Mouse (Mus musculus): Measurements from ENCODE around the gene Vdr. TPM values are rescaled to one million over a fixed set of nuclear protein-coding genes. Genes with fewer than 3 reads are reported as not detected.

Gene Vdr
- polyA plus RNA-seq, 1 experiment from 2014 or later, result 0.41 TPM

GRCm38 (mm10) chr15:97943356-97943755 is 32.9 kb upstream of the Vdr start:
- 89% methylated on average over 8 of the region's 8 CpGs for WGBS
- Histone ChIP-seq H3K9me3 (no peaks in the 10 kb centered on the region), H3K9ac (no peak overlapping the region), H3K36me3 (no peaks in the 10 kb centered on the region), H3K4me3 (no peak overlapping the region), H3K4me2 (replicated peaks) (no peak overlapping the region), H3K27ac (no peak overlapping the region), H3K27me3 (replicated peaks) (no peaks in the 10 kb centered on the region), H3K4me1 (no peaks in the 10 kb centered on the region)
- no peak for ATAC-seq (ENCODE audit: low FRiP score, low read depth)

- no peaks in the 10 kb centered on the region for H3K36me3 ChIP-seq
- ATAC-seq (ENCODE audit: low FRiP score, low read depth), result no peak
- no peaks in the 10 kb centered on the region for H3K9me3 ChIP-seq
- H3K27ac ChIP-seq, result no peak overlapping the region
- no peak overlapping the region for H3K4me2 ChIP-seq (replicated peaks)
- WGBS, result 86% methylated on average over 8 of the region's 8 CpGs
- H3K4me3 ChIP-seq, result no peak overlapping the region
- no peaks in the 10 kb centered on the region for H3K27me3 ChIP-seq (replicated peaks)
- no peak overlapping the region for H3K9ac ChIP-seq
- no peaks in the 10 kb centered on the region for H3K4me1 ChIP-seq
These were observed 32.1 kb upstream of the Vdr start for GRCm38 (mm10) chr15:97942538-97942937.

GRCm38 (mm10) chr15:97941306-97941705 is 30.9 kb upstream of the Vdr start:
- no peaks in the 10 kb centered on the region for H3K9me3 ChIP-seq
- H3K4me1 ChIP-seq, result no peaks in the 10 kb centered on the region
- H3K4me2 ChIP-seq (replicated peaks), result no peak overlapping the region
- H3K27ac ChIP-seq, result no peak overlapping the region
- no peak for ATAC-seq (ENCODE audit: low FRiP score, low read depth)
- H3K9ac ChIP-seq, result no peak overlapping the region
- no peaks in the 10 kb centered on the region for H3K36me3 ChIP-seq
- H3K27me3 ChIP-seq (replicated peaks), result no peaks in the 10 kb centered on the region
- no peak overlapping the region for H3K4me3 ChIP-seq
- WGBS, result 91% methylated on average over 2 of the region's 2 CpGs

- Histone ChIP-seq H3K9ac (no peak overlapping the region), H3K36me3 (no peaks in the 10 kb centered on the region), H3K4me2 (replicated peaks) (no peak overlapping the region), H3K4me3 (no peak overlapping the region), H3K4me1 (no peaks in the 10 kb centered on the region), H3K27ac (no peak overlapping the region), H3K27me3 (replicated peaks) (no peaks in the 10 kb centered on the region), H3K9me3 (no peaks in the 10 kb centered on the region)
- WGBS, result 90% methylated on average over 2 of the region's 2 CpGs
- no peak for ATAC-seq (ENCODE audit: low FRiP score, low read depth)
These were observed 29.7 kb upstream of the Vdr start for GRCm38 (mm10) chr15:97940088-97940487.

GRCm38 (mm10) chr15:97938580-97938979 is 28.1 kb upstream of the Vdr start:
- 67% methylated on average over 6 of the region's 6 CpGs for WGBS
- Histone ChIP-seq H3K4me3 (no peak overlapping the region), H3K36me3 (no peaks in the 10 kb centered on the region), H3K9ac (no peak overlapping the region), H3K27ac (no peak overlapping the region), H3K4me2 (replicated peaks) (no peak overlapping the region), H3K9me3 (no peaks in the 10 kb centered on the region), H3K27me3 (replicated peaks) (no peaks in the 10 kb centered on the region), H3K4me1 (no peaks in the 10 kb centered on the region)
- ATAC-seq (ENCODE audit: low FRiP score, low read depth), result no peak

GRCm38 (mm10) chr15:97932441-97932840 is 22.0 kb upstream of the Vdr start:
- no peak overlapping the region for H3K27ac ChIP-seq
- no peak overlapping the region for H3K4me3 ChIP-seq
- no peak overlapping the region for H3K9ac ChIP-seq
- no peak for ATAC-seq (ENCODE audit: low FRiP score, low read depth)
- H3K4me2 ChIP-seq (replicated peaks), result no peak overlapping the region
- no peaks in the 10 kb centered on the region for H3K4me1 ChIP-seq
- no peaks in the 10 kb centered on the region for H3K9me3 ChIP-seq
- 86% methylated on average over 12 of the region's 12 CpGs for WGBS
- H3K27me3 ChIP-seq (replicated peaks), result no peaks in the 10 kb centered on the region
- H3K36me3 ChIP-seq, result no peaks in the 10 kb centered on the region

GRCm38 (mm10) chr15:97929259-97929824 is 18.9 kb upstream of the Vdr start:
- Histone ChIP-seq H3K9ac (no peak overlapping the region), H3K4me3 (no peak overlapping the region), H3K27ac (no peak overlapping the region), H3K4me1 (no peaks in the 10 kb centered on the region), H3K27me3 (replicated peaks) (no peaks in the 10 kb centered on the region), H3K36me3 (no peaks in the 10 kb centered on the region), H3K4me2 (replicated peaks) (no peak overlapping the region), H3K9me3 (no peaks in the 10 kb centered on the region)
- no peak for ATAC-seq (ENCODE audit: low FRiP score, low read depth)
- 68% methylated on average over 13 of the region's 13 CpGs for WGBS

GRCm38 (mm10) chr15:97927821-97928220 is 17.4 kb upstream of the Vdr start:
- no peak overlapping the region for H3K9ac ChIP-seq
- H3K36me3 ChIP-seq, result no peaks in the 10 kb centered on the region
- no peak overlapping the region for H3K27ac ChIP-seq
- no peak overlapping the region for H3K4me3 ChIP-seq
- no peaks in the 10 kb centered on the region for H3K27me3 ChIP-seq (replicated peaks)
- WGBS, result 76% methylated on average over 6 of the region's 6 CpGs
- ATAC-seq (ENCODE audit: low FRiP score, low read depth), result no peak
- no peaks in the 10 kb centered on the region for H3K9me3 ChIP-seq
- no peaks in the 10 kb centered on the region for H3K4me1 ChIP-seq
- no peak overlapping the region for H3K4me2 ChIP-seq (replicated peaks)

GRCm38 (mm10) chr15:97927018-97927417 is 16.6 kb upstream of the Vdr start:
- Histone ChIP-seq H3K27me3 (replicated peaks) (no peaks in the 10 kb centered on the region), H3K4me1 (no peaks in the 10 kb centered on the region), H3K4me3 (no peak overlapping the region), H3K9ac (no peak overlapping the region), H3K36me3 (no peaks in the 10 kb centered on the region), H3K9me3 (no peaks in the 10 kb centered on the region), H3K27ac (no peak overlapping the region), H3K4me2 (replicated peaks) (no peak overlapping the region)
- ATAC-seq (ENCODE audit: low FRiP score, low read depth), result no peak
- WGBS, result 60% methylated on average over 4 of the region's 4 CpGs

- H3K9me3 ChIP-seq, result no peaks in the 10 kb centered on the region
- H3K4me2 ChIP-seq (replicated peaks), result no peak overlapping the region
- no peaks in the 10 kb centered on the region for H3K36me3 ChIP-seq
- no peaks in the 10 kb centered on the region for H3K27me3 ChIP-seq (replicated peaks)
- WGBS, result 85% methylated on average over 2 of the region's 2 CpGs
- H3K4me3 ChIP-seq, result no peak overlapping the region
- ATAC-seq (ENCODE audit: low FRiP score, low read depth), result no peak
- H3K9ac ChIP-seq, result no peak overlapping the region
- H3K27ac ChIP-seq, result no peak overlapping the region
- no peaks in the 10 kb centered on the region for H3K4me1 ChIP-seq
These were observed 12.0 kb upstream of the Vdr start for GRCm38 (mm10) chr15:97922421-97922820.

- 94% methylated on average over 9 of the region's 9 CpGs for WGBS
- Histone ChIP-seq H3K4me2 (replicated peaks) (no peak overlapping the region), H3K9me3 (no peaks in the 10 kb centered on the region), H3K27me3 (replicated peaks) (no peaks in the 10 kb centered on the region), H3K27ac (no peak overlapping the region), H3K4me3 (no peak overlapping the region), H3K36me3 (no peaks in the 10 kb centered on the region), H3K4me1 (no peaks in the 10 kb centered on the region), H3K9ac (no peak overlapping the region)
- ATAC-seq (ENCODE audit: low FRiP score, low read depth), result no peak
These were observed 11.4 kb upstream of the Vdr start for GRCm38 (mm10) chr15:97921796-97922195.

GRCm38 (mm10) chr15:97920306-97920705 is 9.9 kb upstream of the Vdr start:
- Histone ChIP-seq H3K4me2 (replicated peaks) (no peak overlapping the region), H3K27ac (no peak overlapping the region), H3K36me3 (no peaks in the 10 kb centered on the region), H3K27me3 (replicated peaks) (no peaks in the 10 kb centered on the region), H3K4me1 (no peaks in the 10 kb centered on the region), H3K4me3 (no peak overlapping the region), H3K9me3 (no peaks in the 10 kb centered on the region), H3K9ac (no peak overlapping the region)
- 80% methylated on average over 5 of the region's 5 CpGs for WGBS
- no peak for ATAC-seq (ENCODE audit: low FRiP score, low read depth)

- no peaks in the 10 kb centered on the region for H3K36me3 ChIP-seq
- WGBS, result 88% methylated on average over 7 of the region's 7 CpGs
- H3K4me1 ChIP-seq, result peaks cover 3% of the 10 kb centered on the region; the same call in 1 of the 2 replicates
- H3K4me2 ChIP-seq (replicated peaks), result no peak overlapping the region
- H3K27ac ChIP-seq, result no peak overlapping the region
- no peak for ATAC-seq (ENCODE audit: low FRiP score, low read depth)
- H3K9ac ChIP-seq, result no peak overlapping the region
- H3K27me3 ChIP-seq (replicated peaks), result no peaks in the 10 kb centered on the region
- no peaks in the 10 kb centered on the region for H3K9me3 ChIP-seq
- no peak overlapping the region for H3K4me3 ChIP-seq
These were observed 8.8 kb upstream of the Vdr start for GRCm38 (mm10) chr15:97919217-97919616.

Data from neural tube, embryonic 12.5 days (tissue).